Mouse (Mus musculus) kidney, postnatal 0 days (tissue): Measurements from ENCODE around the gene Gm21974. TPM values are rescaled to one million over a fixed set of nuclear protein-coding genes. Genes with fewer than 3 reads are reported as not detected.
A peak's percentile ranks its signal among the peaks of the same experiment; 100 is the strongest.
"Not testable (repeated sequence)": the region's sequence is repeated elsewhere in the genome, so short reads cannot be mapped to it uniquely, and the experiment has no call there.

Experiments
- ATAC-seq: fragments of 200-750 bp; cut with Nextera tagmentation; replicated peaks from 2 replicates; pipeline ENCODE4 v1.8.0; 2017; ENCODE audit warnings: low read depth, moderate number of reproducible peaks, moderate TSS enrichment, moderate library complexity; ENCODE audit not compliant: low FRiP score
- DNase-seq: peaks from one replicate; pipeline ENCODE4 v3.0.0-alpha.2; 2016; ENCODE audit warnings: low spot score
- H3K27ac ChIP-seq: fragments of 300-500 bp; sonication (generic); 2 replicates; pipeline ENCODE4 v1.5.1; 2014; ENCODE audit warnings: mild to moderate bottlenecking
- H3K27me3 ChIP-seq: fragments of 300-500 bp; sonication (generic); 2 replicates; pipeline ENCODE4 v1.6.1; 2014; ENCODE audit warnings: low read length, mixed read lengths; ENCODE audit not compliant: insufficient read depth
- H3K36me3 ChIP-seq: fragments of 300-500 bp; sonication (generic); 2 replicates; pipeline ENCODE4 v1.6.1; 2014; ENCODE audit warnings: low read length, mixed read lengths; ENCODE audit not compliant: insufficient read depth
- H3K4me1 ChIP-seq: fragments of 300-500 bp; sonication (generic); replicated peaks from 2 replicates; pipeline ENCODE4 v1.6.1; 2014; ENCODE audit warnings: antibody characterized with exemption, low read length, mixed read lengths; ENCODE audit not compliant: insufficient read depth
- H3K4me2 ChIP-seq: fragments of 300-500 bp; sonication (generic); 2 replicates; pipeline ENCODE4 v1.6.1; 2014; ENCODE audit warnings: mild to moderate bottlenecking, low read length, moderate library complexity, mixed read lengths
- H3K4me3 ChIP-seq: fragments of 300-500 bp; sonication (generic); replicated peaks from 2 replicates; pipeline ENCODE4 v1.5.1; 2014; ENCODE audit warnings: low read depth, low read length
- H3K9ac ChIP-seq: fragments of 300-500 bp; sonication (generic); 2 replicates; pipeline ENCODE4 v1.6.1; 2014; ENCODE audit warnings: low read depth, low read length
- H3K9me3 ChIP-seq: fragments of 300-500 bp; sonication (generic); replicated peaks from 2 replicates; pipeline ENCODE4 v1.6.1; 2016; ENCODE audit warnings: low read length, inconsistent platforms, mixed read lengths
- CTCF ChIP-seq: IDR thresholded peaks from 2 replicates; pipeline ENCODE4 v1.5.1; 2016; ENCODE audit warnings: antibody characterized with exemption, low read depth, mild to moderate bottlenecking, moderate library complexity
- WGBS: fragments of 180-500 bp; shearing (Covaris S2); extraction: QIAGEN DNeasy Blood & Tissue Kit; methylation state at CpG from one replicate; pipeline ENCODE4 v1.1.7; 2014; 5-methylcytosine and 5-hydroxymethylcytosine counted together
- polyA plus RNA-seq: library from polyadenylated mRNA; unstranded; fragments of >200 nt; fragmentation: Nextera tagmentation; extraction: Ambion mirVana; gene quantifications from 2 replicates; pipeline ENCODE4 v1.2.1, GENCODE M21; 2015

The Gm21974 gene
- polyA plus RNA-seq, result not detected in 2 replicates

DNA sequence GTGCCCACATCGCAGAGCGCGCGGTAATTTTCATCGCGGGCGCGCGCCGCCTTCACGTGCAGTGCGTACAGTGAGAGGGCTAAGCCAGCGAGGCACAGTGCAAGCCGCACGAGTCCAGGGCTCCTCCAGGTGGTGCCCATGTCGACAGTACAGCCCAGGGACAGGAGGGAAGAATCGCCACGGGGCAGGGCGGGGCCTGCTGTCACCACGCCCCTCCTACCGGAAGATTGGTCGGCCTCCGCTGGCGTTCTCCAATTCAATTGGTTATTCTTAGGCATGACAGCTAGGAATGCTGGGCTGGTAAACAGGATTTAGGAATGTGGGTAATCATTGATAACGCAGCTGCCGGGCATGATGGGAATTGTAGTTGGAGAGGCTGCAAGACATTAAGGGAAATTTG, at the start of gene Gm21974, which contains the start of gene Vkorc1:
Gene Gm21974, minus strand, starts transcription at position 13 of the 400 bp plus-strand sequence.
Gene Vkorc1, minus strand, starts transcription at position 176 of the 400 bp plus-strand sequence.
- no peaks in the 10 kb centered on the region for H3K27me3 ChIP-seq
- under 1% methylated on average over 26 of the region's 26 CpGs for WGBS
- ATAC-seq, result peak; percentile 95

GRCm38 (mm10) chr7:127944614-127945013, 49.4 kb upstream of the Gm21974 start:
- Histone ChIP-seq H3K27me3 (no peaks in the 10 kb centered on the region), H3K4me3 (no peak overlapping the region; the same call in 1 of the 2 replicates), H3K9me3 (no peaks in the 10 kb centered on the region), H3K4me2 (peak overlapping the region; percentile 16; the same call in 1 of the 2 replicates), H3K4me1 (no peaks in the 10 kb centered on the region), H3K36me3 (no peaks in the 10 kb centered on the region), H3K9ac (no peak overlapping the region), H3K27ac (no peak overlapping the region)
- DNase-seq (no peak), ATAC-seq (no peak)
- TF ChIP-seq CTCF, result no peak
- WGBS, result 12% methylated on average over 23 of the region's 23 CpGs

More for the DNA sequence above, at the start of gene Gm21974, which contains the start of gene Vkorc1:
- Histone ChIP-seq H3K27ac (peak within 1 kb of the TSS; percentile 81), H3K36me3 (peaks cover 8% of the 10 kb centered on the region), H3K9ac (peak within 1 kb of the TSS; percentile 65), H3K4me3 (peak within 1 kb of the TSS; percentile 65), H3K4me2 (peak within 1 kb of the TSS; percentile 88), H3K9me3 (no peaks in the 10 kb centered on the region), H3K4me1 (peaks cover 11% of the 10 kb centered on the region; the same call in 1 of the 2 replicates)
- peak; percentile 99 for DNase-seq
- TF ChIP-seq CTCF, result peak; percentile 60

- peak; percentile 48 for TF ChIP-seq CTCF
- WGBS, result 55% methylated on average over 2 of the region's 2 CpGs
- H3K9ac ChIP-seq, DNase-seq, H3K36me3 ChIP-seq, H3K4me1 ChIP-seq, H3K27me3 ChIP-seq, H3K27ac ChIP-seq, ATAC-seq, H3K4me3 ChIP-seq, H3K9me3 ChIP-seq, H3K4me2 ChIP-seq: not testable (repeated sequence)
Measured at GRCm38 (mm10) chr7:127942097-127942496, 46.8 kb upstream of the Gm21974 start.

DNA sequence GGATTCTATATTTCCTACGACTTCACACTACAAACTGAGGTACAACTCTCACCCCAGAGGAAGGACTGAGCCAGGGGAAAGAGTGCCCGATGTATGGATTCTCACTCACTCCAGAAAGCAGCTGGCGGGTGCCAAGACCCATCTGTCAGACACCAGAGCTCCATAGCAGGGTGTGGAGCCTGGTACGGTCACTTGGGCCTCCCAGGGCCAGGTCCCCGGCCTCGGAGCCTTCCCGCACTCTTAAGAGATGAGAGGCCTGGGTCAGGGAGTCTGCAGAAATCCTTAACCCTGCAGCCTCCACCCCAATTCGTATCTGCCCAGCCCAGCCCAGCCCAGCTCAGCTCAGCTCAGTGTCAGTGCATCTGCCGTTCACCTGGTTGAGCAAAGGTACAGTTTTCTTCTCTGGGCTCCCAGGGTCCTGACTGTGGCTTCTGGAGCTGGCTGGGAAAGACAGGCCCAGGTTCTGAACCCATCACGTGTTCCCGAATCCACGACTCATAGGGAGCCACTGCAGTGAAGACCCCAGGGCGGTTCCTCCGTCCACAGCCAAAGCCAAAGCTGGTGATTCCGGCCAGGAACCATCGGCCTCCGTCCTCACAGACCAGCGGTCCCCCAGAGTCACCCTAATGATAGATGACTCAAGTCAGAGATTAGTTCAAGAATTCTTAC, 41.1 kb upstream of the Gm21974 start:
- no peak overlapping the region for H3K27ac ChIP-seq
- H3K36me3 ChIP-seq, result no peaks in the 10 kb centered on the region
- no peaks in the 10 kb centered on the region for H3K27me3 ChIP-seq
- H3K4me2 ChIP-seq, result peak overlapping the region; percentile 97
- no peak for TF ChIP-seq CTCF
- no peaks in the 10 kb centered on the region for H3K9me3 ChIP-seq
- WGBS, result 58% methylated on average over 18 of the region's 18 CpGs
- H3K4me1 ChIP-seq, result peaks cover 23% of the 10 kb centered on the region
- ATAC-seq (no peak), DNase-seq (no peak)
- H3K4me3 ChIP-seq, result peak overlapping the region; percentile 69
- H3K9ac ChIP-seq, result peak overlapping the region; percentile 77; the same call in 1 of the 2 replicates

- H3K4me2 ChIP-seq, result peak overlapping the region; percentile 97
- H3K27ac ChIP-seq, result peak overlapping the region; percentile 36; the same call in 1 of the 2 replicates
- H3K36me3 ChIP-seq, result no peaks in the 10 kb centered on the region
- no peaks in the 10 kb centered on the region for H3K27me3 ChIP-seq
- no peak for TF ChIP-seq CTCF
- no peaks in the 10 kb centered on the region for H3K9me3 ChIP-seq
- peak overlapping the region; percentile 69 for H3K4me3 ChIP-seq
- H3K9ac ChIP-seq, result peak overlapping the region; percentile 77
- ATAC-seq, result peak; percentile 37
- DNase-seq, result no peak
- under 1% methylated on average over 38 of the region's 38 CpGs for WGBS
- peaks cover 27% of the 10 kb centered on the region for H3K4me1 ChIP-seq
Measured at GRCm38 (mm10) chr7:127935748-127936159, 40.5 kb upstream of the Gm21974 start.

DNA sequence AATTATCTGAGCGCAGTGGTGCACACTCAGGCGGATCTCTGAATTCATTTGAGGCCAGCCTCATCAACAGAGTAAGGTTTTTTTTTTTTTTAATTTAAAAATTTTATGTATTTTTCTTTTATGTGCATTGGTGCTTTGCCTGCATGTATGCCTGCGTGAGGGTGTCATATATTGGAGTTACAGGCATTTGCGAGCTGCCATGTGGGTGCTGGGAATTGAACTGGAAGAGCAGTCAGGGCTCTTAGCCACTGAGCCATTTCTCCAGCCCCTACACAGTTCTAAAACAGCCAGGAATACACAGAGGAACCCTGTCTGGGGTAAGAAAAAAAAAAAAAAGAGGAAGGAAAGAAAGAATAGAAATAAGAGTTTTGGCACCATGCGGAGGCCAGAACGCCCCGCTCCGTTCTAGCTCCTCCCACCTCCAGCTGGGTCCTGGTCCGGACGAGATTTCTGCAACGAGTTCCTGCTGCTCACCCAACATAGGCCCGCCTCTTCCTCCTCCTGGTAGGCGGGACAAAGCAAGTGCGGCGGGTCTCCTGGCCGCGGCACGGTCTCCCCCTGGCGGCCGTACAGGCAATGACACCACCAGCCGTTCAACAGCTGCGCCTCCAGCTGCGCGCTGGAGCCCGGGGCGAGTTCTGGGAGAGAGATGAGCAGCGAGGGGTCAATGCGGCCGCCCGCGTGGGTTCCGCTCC, 39.9 kb upstream of the Gm21974 start:
- H3K36me3 ChIP-seq, result no peaks in the 10 kb centered on the region
- TF ChIP-seq CTCF, result peak; percentile 99
- H3K4me1 ChIP-seq, result peaks cover 27% of the 10 kb centered on the region
- ATAC-seq (peak; percentile 88), DNase-seq (peak; percentile 98)
- H3K9me3 ChIP-seq, result no peaks in the 10 kb centered on the region
- H3K27ac ChIP-seq, result peak overlapping the region; percentile 37; the same call in 1 of the 2 replicates
- peak overlapping the region; percentile 97 for H3K4me2 ChIP-seq
- WGBS, result 5% methylated on average over 30 of the region's 32 CpGs
- peak overlapping the region; percentile 69 for H3K4me3 ChIP-seq
- peak overlapping the region; percentile 77 for H3K9ac ChIP-seq
- H3K27me3 ChIP-seq, result no peaks in the 10 kb centered on the region
